Mouse (Mus musculus) hindlimb bud, embryonic 11.5 days (tissue): ENCODE results near the gene Zfp488.

Experiments used
- DNase-seq: peaks from one replicate; pipeline ENCODE4 v3.0.0-alpha.2; 2012; ENCODE audit warnings: low read depth, low spot score; ENCODE audit errors: extremely low spot score

The Zfp488 gene

GRCm38 (mm10) chr14:33978604-33979059 lies at the start of gene Zfp488:
Gene Zfp488, minus strand, starts transcription at chr14:33978764.
- peak; percentile 12 for DNase-seq

GRCm38 (mm10) chr14:34026710-34027109 lies 48.1 kb upstream of the Zfp488 start:
- no peak for DNase-seq

- no peak for DNase-seq
Observed at GRCm38 (mm10) chr14:34016938-34017337, 38.4 kb upstream of the Zfp488 start.

GRCm38 (mm10) chr14:34016381-34016780 lies 37.8 kb upstream of the Zfp488 start, which contains the start of gene Gm5460:
Gene Gm5460, plus strand, starts transcription at chr14:34016758.
- DNase-seq = no peak

- no peak for DNase-seq
Observed at GRCm38 (mm10) chr14:34015063-34015462, 36.5 kb upstream of the Zfp488 start, which contains the start of gene Gm30083. Gene Gm30083, minus strand, starts transcription at chr14:34015182.

GRCm38 (mm10) chr14:34002358-34002757 lies 23.8 kb upstream of the Zfp488 start:
- no peak for DNase-seq

- no peak for DNase-seq
Observed at GRCm38 (mm10) chr14:34001445-34001844, 22.9 kb upstream of the Zfp488 start.

GRCm38 (mm10) chr14:34000076-34000475 lies 21.5 kb upstream of the Zfp488 start:
- DNase-seq = no peak

GRCm38 (mm10) chr14:33997427-33997826 lies 18.9 kb upstream of the Zfp488 start:
- DNase-seq = no peak

GRCm38 (mm10) chr14:33993521-33994289 lies 15.1 kb upstream of the Zfp488 start:
- DNase-seq = no peak

- DNase-seq = no peak
Observed at GRCm38 (mm10) chr14:33993051-33993450, 14.5 kb upstream of the Zfp488 start.

- DNase-seq = no peak
Observed at GRCm38 (mm10) chr14:33991971-33992370, 13.4 kb upstream of the Zfp488 start.

GRCm38 (mm10) chr14:33989201-33989600 lies 10.6 kb upstream of the Zfp488 start:
- no peak for DNase-seq

- DNase-seq = no peak
Observed at GRCm38 (mm10) chr14:33977748-33978147, 816 bp downstream of the Zfp488 start.

- DNase-seq = no peak
Observed at GRCm38 (mm10) chr14:33974752-33975151, 3.8 kb downstream of the Zfp488 start.

- no peak for DNase-seq
Observed at GRCm38 (mm10) chr14:33972679-33973078, 5.9 kb downstream of the Zfp488 start.

GRCm38 (mm10) chr14:33965675-33966074 lies 12.9 kb downstream of the Zfp488 start:
- no peak for DNase-seq

- no peak for DNase-seq
Observed at GRCm38 (mm10) chr14:33959341-33959740, 19.2 kb downstream of the Zfp488 start.

GRCm38 (mm10) chr14:33958841-33959240 lies 19.7 kb downstream of the Zfp488 start:
- DNase-seq = no peak

GRCm38 (mm10) chr14:33958186-33958585 lies 20.4 kb downstream of the Zfp488 start:
- no peak for DNase-seq

GRCm38 (mm10) chr14:33956055-33956454 lies 22.5 kb downstream of the Zfp488 start:
- DNase-seq = no peak

GRCm38 (mm10) chr14:33953761-33954160 lies 24.8 kb downstream of the Zfp488 start, which contains the start of gene Rbp3:
Gene Rbp3, plus strand, starts transcription at chr14:33954003.
- no peak for DNase-seq
